In genomic region chr4:148715396-148715795, GRCm38 (mm10) we compare ENCODE assay signal across 14 mouse cellular contexts.
A peak's percentile ranks its signal among the peaks of the same experiment; 100 is the strongest.
DNase-seq lines count a peak whose midpoint lies in the region; ATAC-seq and TF ChIP-seq lines count a peak whose summit lies in the region.
"Had no signal": no experiment of that assay in that cellular context is flagged by ENCODE, and none has a peak within 500 bp of the region (broad histone marks: within the 10 kb centered on the region; RNA-seq: fewer than 3 reads in every experiment).

No protein-coding gene starts in this region.

- no peak for TF ChIP-seq EP300 in liver, postnatal 0 days (IDR thresholded peaks at IDR 0.05; ENCODE audit: low read depth)

- no peak for DNase-seq in forebrain, postnatal 0 days
- no peak for DNase-seq in liver, postnatal 0 days
- no peak for DNase-seq in liver
- peak; percentile 27 for DNase-seq in kidney, postnatal 14 days
- no peak for DNase-seq in spleen, postnatal 10 days (ENCODE audit: low spot score in 2 of 2)
- DNase-seq in adrenal gland, adult 8-10 months: no peak
- DNase-seq: heart, adult 11 months; right cerebral cortex, postnatal 25 days had no signal

- H3K27ac ChIP-seq in forebrain, postnatal 0 days (ENCODE audit: low read depth, low read length): no peak overlapping the region
- H3K27ac ChIP-seq in forebrain, embryonic 12.5 days: no peak overlapping the region
- H3K27ac ChIP-seq in liver, postnatal 0 days (ENCODE audit: low read depth): no peak overlapping the region
- H3K27ac ChIP-seq in small intestine, adult 2 months (ENCODE audit: insufficient read depth, low read depth, low read length): no peak overlapping the region
- H3K27ac ChIP-seq: forebrain, embryonic 13.5 days; hindbrain, embryonic 12.5 days; limb, embryonic 13.5 days; midbrain, embryonic 12.5 days had no signal

- 0 out of 2 replicates have a peak, but pooled peaks cover 2% of the 10 kb centered on the region for H3K4me1 ChIP-seq in forebrain, postnatal 0 days (ENCODE audit: insufficient read depth)
- H3K4me1 ChIP-seq in forebrain, embryonic 12.5 days: peaks cover 32% of the 10 kb centered on the region
- H3K4me1 ChIP-seq in liver, postnatal 0 days (ENCODE audit: insufficient read depth): no peaks in the 10 kb centered on the region
- H3K4me1 ChIP-seq in small intestine, adult 2 months (ENCODE audit: control insufficient read depth, insufficient read depth, insufficient read length, low read length): peaks cover 24% of the 10 kb centered on the region

- H3K36me3 ChIP-seq in forebrain, postnatal 0 days (ENCODE audit: insufficient read depth): no peaks in the 10 kb centered on the region
- H3K36me3 ChIP-seq in forebrain, embryonic 12.5 days (replicated peaks): no peaks in the 10 kb centered on the region
- no peaks in the 10 kb centered on the region for H3K36me3 ChIP-seq in liver, postnatal 0 days (replicated peaks; ENCODE audit: insufficient read depth, low read length)
- H3K36me3 ChIP-seq in small intestine, adult 2 months (ENCODE audit: control insufficient read depth, insufficient read depth, low read length): no peaks in the 10 kb centered on the region
- H3K36me3 ChIP-seq: hindbrain, embryonic 12.5 days; limb, embryonic 13.5 days; midbrain, embryonic 12.5 days had no signal

- H3K27me3 ChIP-seq in forebrain, postnatal 0 days (ENCODE audit: insufficient read depth, low read length): no peaks in the 10 kb centered on the region; the same call in 1 of the 2 replicates
- peaks cover 18% of the 10 kb centered on the region; the same call in 1 of the 2 replicates for H3K27me3 ChIP-seq in forebrain, embryonic 12.5 days
- 0 out of 2 replicates have a peak, but pooled peaks cover 4% of the 10 kb centered on the region for H3K27me3 ChIP-seq in liver, postnatal 0 days (ENCODE audit: insufficient read depth, low read length)
- no peaks in the 10 kb centered on the region for H3K27me3 ChIP-seq in small intestine, adult 2 months (ENCODE audit: control insufficient read depth, insufficient read depth, low read length)
- H3K27me3 ChIP-seq: forebrain, embryonic 13.5 days had no signal

- H3K9ac ChIP-seq in forebrain, postnatal 0 days: no peak overlapping the region
- no peak overlapping the region for H3K9ac ChIP-seq in forebrain, embryonic 12.5 days
- H3K9ac ChIP-seq in liver, postnatal 0 days (replicated peaks): no peak overlapping the region
- H3K9ac ChIP-seq: forebrain, embryonic 13.5 days; hindbrain, embryonic 12.5 days; limb, embryonic 13.5 days; midbrain, embryonic 12.5 days had no signal

- no peak overlapping the region for H3K4me3 ChIP-seq in forebrain, postnatal 0 days (ENCODE audit: low read depth, low read length)
- H3K4me3 ChIP-seq in forebrain, embryonic 12.5 days (replicated peaks): no peak overlapping the region
- H3K4me3 ChIP-seq in liver, postnatal 0 days (ENCODE audit: low read depth, low read length): no peak overlapping the region
- no peak overlapping the region for H3K4me3 ChIP-seq in small intestine, adult 2 months (ENCODE audit: low read depth, low read length)
- H3K4me3 ChIP-seq: forebrain, embryonic 13.5 days; hindbrain, embryonic 12.5 days; limb, embryonic 13.5 days; midbrain, embryonic 12.5 days had no signal

- H3K4me2 ChIP-seq in forebrain, postnatal 0 days (ENCODE audit: low read depth): no peak overlapping the region
- no peak overlapping the region for H3K4me2 ChIP-seq in forebrain, embryonic 12.5 days
- H3K4me2 ChIP-seq in liver, postnatal 0 days (ENCODE audit: low read depth, low read length): no peak overlapping the region
- H3K4me2 ChIP-seq: forebrain, embryonic 13.5 days; hindbrain, embryonic 12.5 days; limb, embryonic 13.5 days; midbrain, embryonic 12.5 days had no signal

- peak; percentile 17; the same call in 1 of the 2 replicates for TF ChIP-seq CTCF in forebrain, postnatal 0 days (IDR thresholded peaks at IDR 0.05; ENCODE audit: low read depth)
- TF ChIP-seq CTCF in liver, postnatal 0 days (IDR thresholded peaks at IDR 0.05; ENCODE audit: low read depth): peak; percentile 40
- peak; percentile 42; the same call in 1 of the 2 replicates for TF ChIP-seq CTCF in small intestine, adult 2 months (IDR thresholded peaks at IDR 0.05; ENCODE audit: extremely low read depth, insufficient read length, insufficient replicate concordance, low read depth, low read length)

- no peak for ATAC-seq in forebrain, postnatal 0 days
- ATAC-seq in forebrain, embryonic 12.5 days (ENCODE audit: low FRiP score): no peak
- ATAC-seq in liver, postnatal 0 days: no peak
- ATAC-seq: forebrain, embryonic 13.5 days had no signal

- H3K9me3 ChIP-seq in forebrain, postnatal 0 days (ENCODE audit: low read length): no peaks in the 10 kb centered on the region
- H3K9me3 ChIP-seq in forebrain, embryonic 12.5 days: no peaks in the 10 kb centered on the region
- H3K9me3 ChIP-seq in liver, postnatal 0 days (ENCODE audit: low read length): no peaks in the 10 kb centered on the region
- H3K9me3 ChIP-seq: forebrain, embryonic 13.5 days; hindbrain, embryonic 12.5 days; limb, embryonic 13.5 days; midbrain, embryonic 12.5 days had no signal

- 43% methylated on average over 3 of the region's 3 CpGs for WGBS in forebrain, postnatal 0 days
- 43% methylated on average over 3 of the region's 3 CpGs for WGBS in forebrain, embryonic 12.5 days
- WGBS in liver, postnatal 0 days (ENCODE audit: insufficient replicate concordance): 54% methylated on average over 3 of the region's 3 CpGs
- WGBS in small intestine, adult 2 months: 64% methylated on average over 3 of the region's 3 CpGs

- TF ChIP-seq POLR2A in small intestine, adult 2 months (IDR thresholded peaks at IDR 0.05; ENCODE audit: low read depth, low read length): no peak
